Mouse (Mus musculus) frontal cortex, postnatal 10 days (tissue): ENCODE data around the gene Rpe65.

Experiments used
- DNase-seq, 2 experiments: peaks; one replicate each; pipeline ENCODE4 v3.0.0; 2022; ENCODE audit warnings: low spot score in 2 of 2, mixed read lengths in 1 of 2

Rpe65 gene

GRCm38 (mm10) chr3:159598875-159599274 lies at the start of gene Rpe65:
Gene Rpe65 (plus strand): TSS chr3:159599175.
- no peak for DNase-seq

- DNase-seq = no peak
Measured at GRCm38 (mm10) chr3:159550224-159550623, 48.8 kb upstream of the Rpe65 start.

- no peak for DNase-seq
Measured at GRCm38 (mm10) chr3:159614977-159615376, 16.0 kb downstream of the Rpe65 start.

DNA sequence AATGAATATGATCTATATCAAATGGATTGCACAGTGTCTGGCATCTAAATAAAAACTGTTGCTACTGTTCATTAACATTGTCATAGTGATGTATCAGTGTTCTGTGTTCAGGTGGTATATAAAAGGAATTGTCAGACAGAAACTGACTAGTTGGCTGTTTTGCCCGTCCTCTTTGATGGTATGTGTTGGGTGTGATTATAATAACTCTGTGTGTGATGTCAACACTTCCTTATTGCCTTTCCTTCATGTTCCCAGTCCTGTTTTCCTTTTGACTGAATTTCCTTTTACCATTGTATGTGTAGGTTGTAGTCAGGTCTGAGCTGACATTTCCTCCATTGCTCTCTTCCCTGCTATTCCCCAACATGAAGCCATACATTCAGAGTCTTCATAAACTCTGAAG lies 22.1 kb downstream of the Rpe65 start:
- no peak for DNase-seq

- no peak for DNase-seq
Measured at GRCm38 (mm10) chr3:159624010-159624409, 25.0 kb downstream of the Rpe65 start.

DNA sequence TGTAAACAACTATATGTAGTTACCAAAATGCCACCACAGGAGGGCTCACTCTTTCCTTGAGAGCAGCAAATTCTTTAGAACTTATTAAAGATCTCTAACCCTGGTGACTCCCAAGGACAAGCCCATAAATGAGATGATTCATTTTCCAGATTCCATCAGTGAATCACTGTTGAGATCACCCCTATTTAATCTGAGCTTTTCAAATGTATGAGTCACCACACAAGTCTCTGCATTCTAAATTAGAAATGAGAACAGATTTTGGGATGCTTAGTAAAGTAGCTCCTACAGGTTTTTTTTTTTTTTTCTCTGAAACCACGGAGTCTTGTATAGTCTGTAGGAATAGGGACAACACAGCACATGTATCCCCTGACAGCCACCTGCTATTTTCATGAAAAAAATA lies 61.8 kb downstream of the Rpe65 start:
- no peak for DNase-seq

GRCm38 (mm10) chr3:159663333-159663732 lies 64.4 kb downstream of the Rpe65 start:
- DNase-seq = no peak
